Mouse (Mus musculus) lung, embryonic 16.5 days (tissue): Measurements from ENCODE around the gene Pik3ap1. TPM values are rescaled to one million over a fixed set of nuclear protein-coding genes. Genes with fewer than 3 reads are reported as not detected.

ENCODE experiments used
- ATAC-seq: fragments of 200-750 bp; cut with Nextera tagmentation; 2 replicates; pipeline ENCODE4 v1.8.0; 2017; ENCODE audit warnings: low read depth, mild to moderate bottlenecking, moderate library complexity
- H3K27ac ChIP-seq: fragments of 300-500 bp; sonication (generic); 2 replicates; pipeline ENCODE4 v1.5.1; 2014; ENCODE audit warnings: mild to moderate bottlenecking, control low read depth, low read length
- H3K27me3 ChIP-seq: fragments of 300-500 bp; sonication (generic); 2 replicates; pipeline ENCODE4 v1.6.1; 2014; ENCODE audit warnings: low read depth, low read length, mixed read lengths; ENCODE audit not compliant: control insufficient read depth, insufficient read depth
- H3K36me3 ChIP-seq: fragments of 300-500 bp; sonication (generic); 2 replicates; pipeline ENCODE4 v1.6.1; 2014; ENCODE audit warnings: low read length; ENCODE audit not compliant: control insufficient read depth, insufficient read depth
- H3K4me1 ChIP-seq: fragments of 300-500 bp; sonication (generic); replicated peaks from 2 replicates; pipeline ENCODE4 v1.6.1; 2014; ENCODE audit warnings: low read length, mixed read lengths; ENCODE audit not compliant: control insufficient read depth, insufficient read depth
- H3K4me2 ChIP-seq: fragments of 300-500 bp; sonication (generic); 2 replicates; pipeline ENCODE4 v1.6.1; 2014; ENCODE audit warnings: low read depth, low read length, control low read depth
- H3K4me3 ChIP-seq: fragments of 300-500 bp; sonication (generic); 2 replicates; pipeline ENCODE4 v1.5.1; 2014; ENCODE audit warnings: mild to moderate bottlenecking, low read length, control low read depth
- H3K9ac ChIP-seq: fragments of 300-500 bp; sonication (generic); 2 replicates; pipeline ENCODE4 v1.6.1; 2014; ENCODE audit warnings: low read length, control low read depth
- H3K9me3 ChIP-seq: fragments of 300-500 bp; sonication (generic); 2 replicates; pipeline ENCODE4 v1.6.1; 2016; ENCODE audit warnings: low read length; ENCODE audit not compliant: control insufficient read depth
- WGBS: fragments of 180-500 bp; shearing (Covaris S2); extraction: QIAGEN DNeasy Blood & Tissue Kit; methylation state at CpG from one replicate; pipeline ENCODE4 v1.1.7; 2014; 5-methylcytosine and 5-hydroxymethylcytosine counted together
- polyA plus RNA-seq: library from polyadenylated mRNA; unstranded; fragments of >200 nt; fragmentation: Nextera tagmentation; extraction: Ambion mirVana; gene quantifications from 2 replicates; pipeline ENCODE4 v1.2.1, GENCODE M21; 2015

Gene Pik3ap1
- polyA plus RNA-seq, 1 experiment from 2014 or later, result 3.1 TPM

- no peak for ATAC-seq
- Histone ChIP-seq H3K27me3 (no peaks in the 10 kb centered on the region; the same call in 1 of the 2 replicates), H3K4me2 (no peak overlapping the region), H3K27ac (no peak overlapping the region), H3K36me3 (no peaks in the 10 kb centered on the region), H3K9me3 (no peaks in the 10 kb centered on the region), H3K9ac (no peak overlapping the region), H3K4me1 (no peaks in the 10 kb centered on the region), H3K4me3 (no peak overlapping the region)
- WGBS, result 66% methylated on average over 3 of the region's 3 CpGs
Measured at GRCm38 (mm10) chr19:41303933-41304332, 81.0 kb downstream of the Pik3ap1 start.

- Histone ChIP-seq H3K36me3 (no peaks in the 10 kb centered on the region), H3K27me3 (no peaks in the 10 kb centered on the region; the same call in 1 of the 2 replicates), H3K4me1 (no peaks in the 10 kb centered on the region), H3K27ac (no peak overlapping the region), H3K4me2 (no peak overlapping the region), H3K4me3 (no peak overlapping the region), H3K9ac (no peak overlapping the region), H3K9me3 (no peaks in the 10 kb centered on the region)
- ATAC-seq, result no peak
- whole genome bisulfite sequencing, result 37% methylated on average over 6 of the region's 6 CpGs
Measured at GRCm38 (mm10) chr19:41303433-41303832, 81.5 kb downstream of the Pik3ap1 start.

GRCm38 (mm10) chr19:41301856-41302255 is 83.0 kb downstream of the Pik3ap1 start:
- Histone ChIP-seq H3K4me2 (no peak overlapping the region), H3K9me3 (no peaks in the 10 kb centered on the region), H3K36me3 (no peaks in the 10 kb centered on the region), H3K4me1 (no peaks in the 10 kb centered on the region), H3K9ac (no peak overlapping the region), H3K4me3 (no peak overlapping the region), H3K27me3 (no peaks in the 10 kb centered on the region; the same call in 1 of the 2 replicates), H3K27ac (no peak overlapping the region)
- no peak for ATAC-seq
- 43% methylated on average over 6 of the region's 6 CpGs for WGBS

GRCm38 (mm10) chr19:41299446-41299845 is 85.5 kb downstream of the Pik3ap1 start:
- no peaks in the 10 kb centered on the region for H3K9me3 ChIP-seq
- whole genome bisulfite sequencing, result 76% methylated on average over 8 of the region's 8 CpGs
- H3K36me3 ChIP-seq, result no peaks in the 10 kb centered on the region
- H3K4me2 ChIP-seq, result no peak overlapping the region
- no peak overlapping the region for H3K4me3 ChIP-seq
- ATAC-seq, result no peak
- no peaks in the 10 kb centered on the region for H3K4me1 ChIP-seq
- no peak overlapping the region for H3K9ac ChIP-seq
- H3K27ac ChIP-seq, result no peak overlapping the region
- no peaks in the 10 kb centered on the region; the same call in 1 of the 2 replicates for H3K27me3 ChIP-seq

GRCm38 (mm10) chr19:41290952-41291619 is 93.8 kb downstream of the Pik3ap1 start:
- H3K9ac ChIP-seq, result no peak overlapping the region
- no peak overlapping the region for H3K4me2 ChIP-seq
- H3K9me3 ChIP-seq, result no peaks in the 10 kb centered on the region
- no peaks in the 10 kb centered on the region for H3K27me3 ChIP-seq
- no peak overlapping the region for H3K27ac ChIP-seq
- H3K4me3 ChIP-seq, result no peak overlapping the region
- no peaks in the 10 kb centered on the region for H3K4me1 ChIP-seq
- ATAC-seq, result no peak
- H3K36me3 ChIP-seq, result no peaks in the 10 kb centered on the region
- WGBS, result 56% methylated on average over 5 of the region's 5 CpGs

GRCm38 (mm10) chr19:41288568-41288967 is 96.3 kb downstream of the Pik3ap1 start:
- H3K4me2 ChIP-seq, result no peak overlapping the region
- H3K27me3 ChIP-seq, result no peaks in the 10 kb centered on the region

GRCm38 (mm10) chr19:41287224-41287623 is 97.7 kb downstream of the Pik3ap1 start:
- Histone ChIP-seq H3K9me3 (no peaks in the 10 kb centered on the region), H3K9ac (no peak overlapping the region), H3K4me3 (no peak overlapping the region), H3K36me3 (no peaks in the 10 kb centered on the region), H3K27me3 (no peaks in the 10 kb centered on the region), H3K4me2 (no peak overlapping the region), H3K4me1 (no peaks in the 10 kb centered on the region), H3K27ac (no peak overlapping the region)
- ATAC-seq, result no peak
- WGBS, result 81% methylated on average over 7 of the region's 7 CpGs

More at GRCm38 (mm10) chr19:41288568-41288967, 96.3 kb downstream of the Pik3ap1 start:
- H3K4me1 ChIP-seq, result no peaks in the 10 kb centered on the region
- no peaks in the 10 kb centered on the region for H3K36me3 ChIP-seq
- no peak overlapping the region for H3K27ac ChIP-seq
- H3K9ac ChIP-seq, result no peak overlapping the region
- no peak for ATAC-seq
- 76% methylated on average over 6 of the region's 6 CpGs for WGBS
- H3K9me3 ChIP-seq, result no peaks in the 10 kb centered on the region
- no peak overlapping the region for H3K4me3 ChIP-seq

- no peak overlapping the region for H3K4me3 ChIP-seq
- H3K4me2 ChIP-seq, result no peak overlapping the region
- no peak overlapping the region for H3K9ac ChIP-seq
- no peaks in the 10 kb centered on the region for H3K9me3 ChIP-seq
- no peaks in the 10 kb centered on the region for H3K27me3 ChIP-seq
- no peak for ATAC-seq
- no peak overlapping the region for H3K27ac ChIP-seq
- no peaks in the 10 kb centered on the region for H3K4me1 ChIP-seq
- no peaks in the 10 kb centered on the region for H3K36me3 ChIP-seq
- 36% methylated on average over 6 of the region's 6 CpGs for WGBS
Measured at GRCm38 (mm10) chr19:41284515-41284914, 100.4 kb downstream of the Pik3ap1 start.

- no peak overlapping the region for H3K4me3 ChIP-seq
- H3K9me3 ChIP-seq, result no peaks in the 10 kb centered on the region
- no peak overlapping the region for H3K27ac ChIP-seq
- no peak overlapping the region for H3K9ac ChIP-seq
- H3K4me2 ChIP-seq, result no peak overlapping the region
- no peaks in the 10 kb centered on the region for H3K4me1 ChIP-seq
- no peaks in the 10 kb centered on the region; the same call in 1 of the 2 replicates for H3K27me3 ChIP-seq
- H3K36me3 ChIP-seq, result no peaks in the 10 kb centered on the region
- no peak for ATAC-seq
- 48% methylated on average over 5 of the region's 5 CpGs for WGBS
Measured at GRCm38 (mm10) chr19:41282718-41283117, 102.2 kb downstream of the Pik3ap1 start.
